Mouse (Mus musculus) forebrain, embryonic 12.5 days (tissue): ENCODE results near the gene Maf. TPM values are rescaled to one million over a fixed set of nuclear protein-coding genes. Genes with fewer than 3 reads are reported as not detected.

Source experiments
- ATAC-seq: fragments of 200-750 bp; cut with Nextera tagmentation; 2 replicates; pipeline ENCODE4 v1.8.0; 2017; ENCODE audit warnings: moderate TSS enrichment; ENCODE audit not compliant: low FRiP score
- H3K27ac ChIP-seq: fragments of 300-500 bp; sonication (generic); 2 replicates; pipeline ENCODE4 v1.5.1; 2016; ENCODE audit warnings: mild to moderate bottlenecking
- H3K27me3 ChIP-seq: fragments of 300-500 bp; sonication (generic); 2 replicates; pipeline ENCODE4 v1.6.1; 2016; ENCODE audit warnings: mild to moderate bottlenecking
- H3K36me3 ChIP-seq: fragments of 300-500 bp; sonication (generic); replicated peaks from 2 replicates; pipeline ENCODE4 v1.6.1; 2016; ENCODE audit warnings: mild to moderate bottlenecking
- H3K4me1 ChIP-seq: fragments of 300-500 bp; sonication (generic); 2 replicates; pipeline ENCODE4 v1.6.1; 2016
- H3K4me2 ChIP-seq: fragments of 300-500 bp; sonication (generic); 2 replicates; pipeline ENCODE4 v1.6.1; 2016; ENCODE audit warnings: mild to moderate bottlenecking, moderate library complexity
- H3K4me3 ChIP-seq: fragments of 300-500 bp; sonication (generic); replicated peaks from 2 replicates; pipeline ENCODE4 v1.5.1; 2016; ENCODE audit warnings: mild to moderate bottlenecking
- H3K9ac ChIP-seq: fragments of 300-500 bp; sonication (generic); 2 replicates; pipeline ENCODE4 v1.6.1; 2016; ENCODE audit warnings: mild to moderate bottlenecking
- H3K9me3 ChIP-seq: fragments of 300-500 bp; sonication (generic); 2 replicates; pipeline ENCODE4 v1.6.1; 2016
- WGBS: fragments of 180-500 bp; shearing (Covaris S2); methylation state at CpG from one replicate; pipeline ENCODE4 v1.1.7; 2016; 5-methylcytosine and 5-hydroxymethylcytosine counted together
- polyA plus RNA-seq: library from polyadenylated mRNA; unstranded; fragments of >200 nt; fragmentation: Nextera tagmentation; extraction: Ambion mirVana; gene quantifications from 2 replicates; pipeline ENCODE4 v1.2.1, GENCODE M21; 2016

Maf gene
- polyA plus RNA-seq, 1 experiment from 2014 or later, result 3.6 TPM

DNA sequence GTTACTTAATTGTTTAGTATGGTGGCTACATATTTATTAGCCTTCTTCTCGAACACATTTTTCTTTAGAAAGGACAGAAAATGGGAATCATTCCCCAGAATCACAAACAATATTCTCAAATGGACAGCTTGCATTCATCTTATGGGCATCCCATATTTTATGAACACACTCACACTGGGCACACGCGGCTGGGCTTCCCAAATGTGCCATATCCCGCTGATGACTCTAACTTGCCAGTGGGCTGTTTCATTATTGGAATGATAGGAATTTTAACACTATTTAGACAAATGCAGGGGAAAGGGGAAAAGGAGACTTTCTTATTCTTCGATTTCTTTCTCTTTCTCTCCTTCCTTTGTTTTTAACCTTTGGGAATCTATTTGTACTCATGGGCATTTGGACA is 6.6 kb downstream of the Maf start:
- 78% methylated on average over 5 of the region's 5 CpGs for WGBS
- H3K4me2 ChIP-seq, result no peak overlapping the region
- H3K9ac ChIP-seq, result no peak overlapping the region
- no peak overlapping the region for H3K27ac ChIP-seq
- 0 out of 2 replicates have a peak, but pooled peaks cover 3% of the 10 kb centered on the region for H3K4me1 ChIP-seq
- H3K36me3 ChIP-seq, result no peaks in the 10 kb centered on the region
- H3K4me3 ChIP-seq, result no peak overlapping the region
- no peak for ATAC-seq
- peaks cover 18% of the 10 kb centered on the region for H3K27me3 ChIP-seq
- no peaks in the 10 kb centered on the region for H3K9me3 ChIP-seq

GRCm38 (mm10) chr8:115699151-115699550 is 8.4 kb downstream of the Maf start:
- ATAC-seq, result no peak
- no peak overlapping the region for H3K4me3 ChIP-seq
- H3K36me3 ChIP-seq, result no peaks in the 10 kb centered on the region
- H3K27ac ChIP-seq, result no peak overlapping the region
- WGBS, result 68% methylated on average over 5 of the region's 5 CpGs
- H3K27me3 ChIP-seq, result peaks cover 11% of the 10 kb centered on the region; the same call in 1 of the 2 replicates
- H3K4me2 ChIP-seq, result no peak overlapping the region
- no peaks in the 10 kb centered on the region for H3K4me1 ChIP-seq
- H3K9me3 ChIP-seq, result no peaks in the 10 kb centered on the region
- H3K9ac ChIP-seq, result no peak overlapping the region

GRCm38 (mm10) chr8:115697410-115697809 is 10.2 kb downstream of the Maf start:
- H3K4me2 ChIP-seq, result no peak overlapping the region
- ATAC-seq, result no peak
- no peak overlapping the region for H3K4me3 ChIP-seq
- H3K27me3 ChIP-seq, result peaks cover 11% of the 10 kb centered on the region; the same call in 1 of the 2 replicates
- H3K36me3 ChIP-seq, result no peaks in the 10 kb centered on the region
- H3K4me1 ChIP-seq, result no peaks in the 10 kb centered on the region
- H3K9me3 ChIP-seq, result no peaks in the 10 kb centered on the region
- no peak overlapping the region for H3K9ac ChIP-seq
- 48% methylated on average over 3 of the region's 3 CpGs for WGBS
- H3K27ac ChIP-seq, result no peak overlapping the region

- Histone ChIP-seq H3K36me3 (no peaks in the 10 kb centered on the region), H3K9ac (no peak overlapping the region), H3K4me1 (no peaks in the 10 kb centered on the region), H3K27me3 (peaks cover 11% of the 10 kb centered on the region; the same call in 1 of the 2 replicates), H3K4me3 (no peak overlapping the region), H3K27ac (no peak overlapping the region), H3K9me3 (no peaks in the 10 kb centered on the region), H3K4me2 (no peak overlapping the region)
- WGBS, result 74% methylated on average over 4 of the region's 4 CpGs
- no peak for ATAC-seq
Observed at GRCm38 (mm10) chr8:115696661-115697060, 10.9 kb downstream of the Maf start.

GRCm38 (mm10) chr8:115687349-115687748 is 20.2 kb downstream of the Maf start:
- ATAC-seq, result no peak
- H3K27me3 ChIP-seq, result peaks cover 23% of the 10 kb centered on the region; the same call in 1 of the 2 replicates
- 71% methylated on average over 9 of the region's 9 CpGs for WGBS
- H3K36me3 ChIP-seq, result no peaks in the 10 kb centered on the region
- H3K4me1 ChIP-seq, result peaks cover 29% of the 10 kb centered on the region
- H3K4me3 ChIP-seq, result no peak overlapping the region
- no peak overlapping the region for H3K4me2 ChIP-seq
- no peak overlapping the region for H3K27ac ChIP-seq
- no peaks in the 10 kb centered on the region for H3K9me3 ChIP-seq
- no peak overlapping the region for H3K9ac ChIP-seq

DNA sequence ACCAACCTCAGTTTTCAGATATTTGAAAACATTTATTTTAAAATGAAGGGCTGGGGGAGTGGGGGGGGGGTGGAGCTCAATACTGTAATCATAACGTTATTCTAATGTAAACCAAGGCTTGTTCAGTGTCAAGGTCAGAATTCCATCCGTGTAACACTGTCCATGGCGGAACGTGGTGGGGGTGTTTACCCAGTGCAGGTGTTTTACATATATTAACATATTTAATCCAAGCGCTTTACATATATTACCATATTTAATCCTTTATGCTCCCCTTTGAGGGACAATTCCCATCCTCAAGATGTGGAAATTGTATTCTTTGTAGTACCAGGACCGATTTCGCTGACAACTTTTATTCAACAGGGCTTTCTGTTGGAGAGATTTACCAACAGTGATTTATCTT is 24.3 kb downstream of the Maf start:
- Histone ChIP-seq H3K27me3 (peaks cover 5% of the 10 kb centered on the region; the same call in 1 of the 2 replicates), H3K4me2 (no peak overlapping the region), H3K9ac (no peak overlapping the region), H3K27ac (no peak overlapping the region), H3K4me3 (no peak overlapping the region), H3K4me1 (peaks cover 22% of the 10 kb centered on the region), H3K36me3 (no peaks in the 10 kb centered on the region), H3K9me3 (no peaks in the 10 kb centered on the region)
- peak; percentile 27; the same call in 1 of the 2 replicates for ATAC-seq
- 43% methylated on average over 7 of the region's 7 CpGs for WGBS

- Histone ChIP-seq H3K4me2 (no peak overlapping the region), H3K27me3 (no peaks in the 10 kb centered on the region; the same call in 1 of the 2 replicates), H3K9me3 (no peaks in the 10 kb centered on the region), H3K9ac (no peak overlapping the region), H3K36me3 (no peaks in the 10 kb centered on the region), H3K4me1 (peaks cover 16% of the 10 kb centered on the region), H3K4me3 (no peak overlapping the region), H3K27ac (no peak overlapping the region)
- no peak for ATAC-seq
- WGBS, result 58% methylated on average over 7 of the region's 7 CpGs
Observed at GRCm38 (mm10) chr8:115679539-115679938, 28.1 kb downstream of the Maf start.

DNA sequence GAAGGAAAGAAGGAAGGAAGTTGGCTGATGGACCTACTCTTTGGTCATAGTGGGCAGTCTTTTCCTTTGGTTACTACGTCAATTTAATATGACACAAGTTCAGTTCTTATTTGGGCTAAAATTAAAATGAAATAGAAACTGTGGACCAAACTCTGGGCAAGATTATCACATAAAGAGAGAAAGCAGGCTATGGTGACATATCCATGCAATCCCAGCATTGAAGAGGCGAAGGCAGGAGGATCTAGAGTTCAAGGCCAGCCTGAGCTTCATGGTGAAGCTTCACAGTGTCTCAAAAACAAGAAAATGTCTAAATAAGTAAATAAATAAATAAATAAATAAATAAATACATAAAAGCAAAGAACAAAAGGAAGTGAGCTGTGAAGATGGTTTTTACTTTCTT is 42.7 kb downstream of the Maf start:
- WGBS, result 85% methylated on average over 2 of the region's 2 CpGs

DNA sequence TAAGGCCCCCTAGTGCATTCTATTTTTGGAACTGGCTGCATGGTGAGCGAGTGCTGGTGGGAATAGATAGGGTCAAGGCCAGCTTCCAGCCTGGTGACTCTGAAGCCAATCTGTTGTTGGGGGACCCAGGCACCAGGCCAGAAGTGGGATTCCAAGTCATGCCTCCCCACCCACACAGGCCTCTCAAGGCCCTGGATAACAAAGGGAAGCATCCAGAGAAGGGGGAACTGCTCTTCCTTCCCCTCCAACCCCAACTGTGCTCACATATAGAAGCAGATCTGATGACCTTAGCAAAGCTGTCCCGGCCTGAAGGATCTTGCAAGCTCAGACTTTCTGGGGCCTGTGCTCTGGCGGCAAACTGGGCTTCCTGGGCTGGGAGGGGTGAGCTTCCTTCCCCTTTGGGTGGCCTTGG is 57.5 kb downstream of the Maf start:
- Histone ChIP-seq H3K27ac (no peak overlapping the region), H3K4me3 (no peak overlapping the region), H3K36me3 (no peaks in the 10 kb centered on the region), H3K9ac (no peak overlapping the region), H3K27me3 (no peaks in the 10 kb centered on the region), H3K9me3 (no peaks in the 10 kb centered on the region; the same call in 1 of the 2 replicates), H3K4me1 (no peaks in the 10 kb centered on the region), H3K4me2 (no peak overlapping the region)
- 88% methylated on average over 3 of the region's 3 CpGs for WGBS
- ATAC-seq, result no peak

More for the DNA sequence above, 42.7 kb downstream of the Maf start:
- no peak overlapping the region for H3K9ac ChIP-seq
- H3K4me3 ChIP-seq, result no peak overlapping the region
- H3K27me3 ChIP-seq, result no peaks in the 10 kb centered on the region; the same call in 1 of the 2 replicates
- H3K4me2 ChIP-seq, result no peak overlapping the region
- H3K36me3 ChIP-seq, result no peaks in the 10 kb centered on the region
- ATAC-seq, result no peak
- no peaks in the 10 kb centered on the region for H3K9me3 ChIP-seq
- H3K4me1 ChIP-seq, result no peaks in the 10 kb centered on the region
- H3K27ac ChIP-seq, result no peak overlapping the region

DNA sequence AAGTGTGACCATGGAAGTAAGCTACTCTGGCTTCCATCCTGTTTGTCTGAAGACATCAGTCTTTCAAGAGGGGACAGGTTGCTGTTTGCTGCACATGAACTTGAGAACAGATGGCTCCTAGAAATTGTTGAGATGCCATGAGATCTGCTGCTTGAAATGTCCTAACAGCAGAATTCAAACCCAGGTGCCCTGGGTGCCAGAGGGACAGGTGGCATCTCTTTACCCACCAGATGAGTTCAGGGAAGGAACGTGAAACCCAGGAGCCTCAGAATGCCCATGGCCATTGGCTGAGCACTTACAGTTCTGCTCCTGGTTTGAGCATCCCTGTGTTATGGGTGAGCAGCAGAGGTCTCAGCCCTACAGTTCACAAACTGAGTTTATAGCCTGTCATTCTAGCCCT is 62.5 kb downstream of the Maf start:
- WGBS, result 97% methylated on average over 1 of the region's 1 CpGs
- no peak for ATAC-seq

DNA sequence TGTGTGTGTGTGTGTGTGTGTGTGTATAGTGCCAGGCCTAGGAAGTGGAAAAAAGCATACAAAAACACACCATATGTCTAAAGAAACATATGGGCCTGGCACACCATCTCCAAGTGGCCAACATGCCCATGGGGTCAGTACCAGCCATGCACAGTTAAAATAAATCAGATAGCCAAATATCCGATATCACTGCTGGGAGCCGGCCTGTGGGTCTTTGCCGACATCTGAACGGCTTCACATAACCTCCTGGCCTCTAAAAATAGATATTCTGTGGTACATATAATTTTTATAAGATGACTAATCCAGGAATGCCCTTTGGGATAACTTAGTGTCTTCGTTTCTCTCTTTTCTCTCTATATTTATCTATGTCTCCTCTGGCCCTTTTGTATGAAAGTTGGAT is 65.7 kb downstream of the Maf start:
- Histone ChIP-seq H3K4me3 (no peak overlapping the region), H3K27me3 (no peaks in the 10 kb centered on the region), H3K36me3 (no peaks in the 10 kb centered on the region), H3K4me2 (no peak overlapping the region), H3K27ac (no peak overlapping the region), H3K9ac (no peak overlapping the region), H3K9me3 (no peaks in the 10 kb centered on the region), H3K4me1 (no peaks in the 10 kb centered on the region)
- 92% methylated on average over 5 of the region's 5 CpGs for WGBS
- no peak for ATAC-seq

More for the DNA sequence above, 62.5 kb downstream of the Maf start:
- Histone ChIP-seq H3K9me3 (no peaks in the 10 kb centered on the region; the same call in 1 of the 2 replicates), H3K4me1 (no peaks in the 10 kb centered on the region), H3K36me3 (no peaks in the 10 kb centered on the region), H3K9ac (no peak overlapping the region), H3K4me2 (no peak overlapping the region), H3K27me3 (no peaks in the 10 kb centered on the region), H3K27ac (no peak overlapping the region), H3K4me3 (no peak overlapping the region)

DNA sequence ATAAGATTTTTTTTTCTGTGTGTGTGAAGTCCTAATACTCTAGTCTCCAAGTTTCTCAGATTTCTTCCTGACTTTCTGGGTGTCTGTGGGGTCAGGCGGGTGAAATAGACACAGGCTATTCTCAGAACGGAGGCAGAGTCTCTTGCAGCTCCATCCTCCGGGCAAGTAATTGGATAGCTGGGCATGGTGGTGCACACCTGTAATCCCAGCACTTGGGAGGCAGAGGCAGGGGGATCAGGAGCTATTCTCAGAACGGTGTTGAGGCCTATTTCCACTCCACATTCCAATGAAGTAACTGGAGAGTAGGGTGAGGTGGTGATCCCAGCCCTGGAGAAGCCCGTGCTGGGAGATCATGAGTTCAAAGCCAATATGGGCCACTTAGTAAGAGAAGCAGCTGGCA is 67.6 kb downstream of the Maf start:
- no peak overlapping the region for H3K9ac ChIP-seq
- ATAC-seq, result no peak
- H3K4me1 ChIP-seq, result no peaks in the 10 kb centered on the region
- no peak overlapping the region for H3K27ac ChIP-seq
- H3K36me3 ChIP-seq, result no peaks in the 10 kb centered on the region
- no peak overlapping the region for H3K4me3 ChIP-seq
- 76% methylated on average over 5 of the region's 5 CpGs for WGBS
- H3K9me3 ChIP-seq, result no peaks in the 10 kb centered on the region
- no peaks in the 10 kb centered on the region for H3K27me3 ChIP-seq
- no peak overlapping the region for H3K4me2 ChIP-seq

DNA sequence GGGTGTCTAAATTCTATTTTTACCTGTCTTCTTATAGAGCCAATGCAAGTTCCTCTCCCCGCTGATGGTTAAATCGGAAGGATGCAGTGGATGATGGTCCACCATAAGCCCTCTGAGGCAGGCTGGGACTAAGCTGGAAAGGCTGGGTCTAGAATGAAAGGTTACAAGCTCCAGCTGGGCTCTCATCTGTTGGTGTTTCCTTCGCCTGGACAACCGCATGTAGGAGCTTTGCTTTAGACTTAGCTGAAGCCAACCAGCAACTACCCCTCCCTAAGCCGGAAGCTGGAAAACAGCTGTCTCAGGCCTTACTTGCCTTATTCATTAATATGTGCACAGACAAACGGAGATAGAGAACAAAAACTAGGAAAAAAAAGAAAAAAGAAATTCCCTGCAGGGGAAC is 70.8 kb downstream of the Maf start:
- ATAC-seq, result no peak
- Histone ChIP-seq H3K4me3 (no peak overlapping the region), H3K27ac (no peak overlapping the region), H3K9ac (no peak overlapping the region), H3K4me1 (no peaks in the 10 kb centered on the region), H3K9me3 (no peaks in the 10 kb centered on the region), H3K36me3 (no peaks in the 10 kb centered on the region), H3K27me3 (no peaks in the 10 kb centered on the region), H3K4me2 (no peak overlapping the region)
- 81% methylated on average over 6 of the region's 6 CpGs for WGBS
